Mouse (Mus musculus): ENCODE results near the gene Tpp1. TPM values are rescaled to one million over a fixed set of nuclear protein-coding genes. Genes with fewer than 3 reads are reported as not detected.

Gene Tpp1
- total and polyA plus RNA-seq, 3 experiments = 19.1 to 49.1 (median 29.9) TPM

GRCm38 (mm10) chr7:105762517-105763270, 10.7 kb upstream of the Tpp1 start:
- no peaks in the 10 kb centered on the region for H3K9me3 ChIP-seq (replicated peaks; ENCODE audit: low read length)
- no peak overlapping the region for H3K4me2 ChIP-seq (ENCODE audit: insufficient read depth, low read depth, poor library complexity, severe bottlenecking)
- no peaks in the 10 kb centered on the region for H3K79me2 ChIP-seq (replicated peaks; ENCODE audit: control insufficient read depth, extremely low read depth, insufficient read depth, poor library complexity, severe bottlenecking)
- in situ Hi-C loops (cut with MboI; ENCODE audit: low pct_ligation_motif_present, low pct_unique_long_range_greater_than_20kb, low sequenced_read_pairs) (no loop called here), dilution Hi-C loops (cut with MboI; ENCODE audit: extremely low pct_ligation_motif_present, extremely low pct_unique_long_range_greater_than_20kb, low sequenced_read_pairs) (no loop called here)
- no peak overlapping the region for H3K4me3 ChIP-seq (replicated peaks in 1 of 3; ENCODE audit: low read depth in 2 of 3, low read length in 2 of 3, poor library complexity in 1 of 3)
- no peak overlapping the region for H3K9ac ChIP-seq (ENCODE audit: insufficient read depth, low read depth)
- no peak for TF ChIP-seq MYC (IDR thresholded peaks at IDR 0.05; ENCODE audit: low read depth, low read length)
- no peak for TF ChIP-seq ZNF384 (IDR thresholded peaks at IDR 0.05; ENCODE audit: low read depth, low read length)
- TF ChIP-seq CHD1 (IDR thresholded peaks at IDR 0.05; ENCODE audit: low read depth, low read length) = no peak
- TF ChIP-seq NELFE (IDR thresholded peaks at IDR 0.05; ENCODE audit: low read depth, low read length) = no peak
- TF ChIP-seq ZMIZ1 (IDR thresholded peaks at IDR 0.05; ENCODE audit: low read depth, low read length) = no peak
- no peak for TF ChIP-seq PAX5 (IDR thresholded peaks at IDR 0.05; ENCODE audit: low read length)
- TF ChIP-seq BHLHE40 (IDR thresholded peaks at IDR 0.05; ENCODE audit: low read depth, low read length) = no peak
- TF ChIP-seq HCFC1 (IDR thresholded peaks at IDR 0.05; ENCODE audit: low read depth, low read length) = no peak
- no peak for DNase-seq (ENCODE audit: extremely low read depth)
- peaks cover 0 to 8% of the 10 kb centered on the region in 2 experiments; a peak in 2 of 4 replicates for H3K4me1 ChIP-seq (ENCODE audit: control insufficient read depth in 1 of 2, insufficient read depth in 2 of 2)
- no peak overlapping the region for H3K27ac ChIP-seq (ENCODE audit: insufficient read depth, low read depth)
- H3K36me3 ChIP-seq (replicated peaks in 1 of 2; ENCODE audit: control insufficient read depth in 1 of 2, insufficient read depth in 1 of 2, low read length in 1 of 2) = no peaks in the 10 kb centered on the region
- H3K27me3 ChIP-seq (replicated peaks) = peaks cover 26% of the 10 kb centered on the region

DNA sequence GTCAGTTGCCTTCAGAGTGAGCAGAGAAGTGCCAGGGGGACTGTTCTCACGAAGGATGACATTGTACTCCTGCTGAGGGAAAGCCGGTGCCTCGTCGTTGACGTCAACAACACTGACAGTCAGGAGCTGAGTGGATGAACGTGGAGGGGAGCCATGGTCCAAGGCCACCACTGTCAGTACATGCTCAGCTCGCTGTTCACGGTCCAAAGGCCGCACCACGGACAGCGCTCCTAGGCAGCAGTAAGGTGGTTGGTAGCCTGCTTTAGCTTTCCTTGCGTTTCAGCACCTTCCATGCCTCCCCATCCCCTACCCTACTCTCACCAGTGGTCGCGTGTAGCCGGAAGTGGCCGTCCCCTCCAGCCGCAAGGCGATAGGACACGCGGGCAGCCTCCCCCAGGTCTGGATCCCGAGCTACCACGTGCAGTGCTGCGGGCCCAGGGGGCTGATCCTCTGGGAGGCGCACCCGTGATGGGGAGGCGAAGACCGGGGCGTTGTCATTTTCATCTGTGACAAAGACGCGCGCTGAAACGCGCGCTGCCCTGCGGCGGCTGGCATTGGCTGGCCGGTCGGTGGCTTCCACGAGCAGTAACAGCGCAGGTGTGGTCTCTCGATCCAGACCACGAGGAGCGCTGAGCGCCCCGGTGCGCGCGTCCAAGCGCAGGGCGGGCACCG, 9.9 kb upstream of the Tpp1 start:
- Histone ChIP-seq H3K27ac (ENCODE audit: insufficient read depth, low read depth) (no peak overlapping the region), H3K9ac (ENCODE audit: insufficient read depth, low read depth) (no peak overlapping the region), H3K4me1 (ENCODE audit: control insufficient read depth in 1 of 2, insufficient read depth in 2 of 2) (peaks cover 0 to 8% of the 10 kb centered on the region in 2 experiments; a peak in 2 of 4 replicates), H3K27me3 (replicated peaks) (peaks cover 34% of the 10 kb centered on the region), H3K4me2 (ENCODE audit: insufficient read depth, low read depth, poor library complexity, severe bottlenecking) (no peak overlapping the region), H3K9me3 (replicated peaks; ENCODE audit: low read length) (no peaks in the 10 kb centered on the region), H3K79me2 (replicated peaks; ENCODE audit: control insufficient read depth, extremely low read depth, insufficient read depth, poor library complexity, severe bottlenecking) (no peaks in the 10 kb centered on the region), H3K36me3 (replicated peaks in 1 of 2; ENCODE audit: control insufficient read depth in 1 of 2, insufficient read depth in 1 of 2, low read length in 1 of 2) (no peaks in the 10 kb centered on the region), H3K4me3 (replicated peaks in 1 of 3; ENCODE audit: low read depth in 2 of 3, low read length in 2 of 3, poor library complexity in 1 of 3) (no peak overlapping the region)
- TF ChIP-seq POLR2AphosphoS2 (IDR thresholded peaks at IDR 0.05; ENCODE audit: low read depth, low read length) = no peak
- no peak for TF ChIP-seq TCF12 (IDR thresholded peaks at IDR 0.05; ENCODE audit: low read depth, low read length)
- TF ChIP-seq CHD1 (IDR thresholded peaks at IDR 0.05; ENCODE audit: low read depth, low read length) = no peak
- TF ChIP-seq SIN3A (IDR thresholded peaks at IDR 0.05; ENCODE audit: low read length) = no peak
- TF ChIP-seq HCFC1 (IDR thresholded peaks at IDR 0.05; ENCODE audit: low read depth, low read length) = no peak
- no peak for DNase-seq (ENCODE audit: extremely low read depth)
- dilution Hi-C loops (cut with MboI; ENCODE audit: extremely low pct_ligation_motif_present, extremely low pct_unique_long_range_greater_than_20kb, low sequenced_read_pairs) = no loop called here
- in situ Hi-C loops (cut with MboI; ENCODE audit: low pct_ligation_motif_present, low pct_unique_long_range_greater_than_20kb, low sequenced_read_pairs) = no loop called here

- no peak overlapping the region for H3K9ac ChIP-seq (ENCODE audit: insufficient read depth, low read depth)
- peaks cover 14 to 24% of the 10 kb centered on the region in 2 experiments for H3K36me3 ChIP-seq (replicated peaks in 1 of 2; ENCODE audit: control insufficient read depth in 1 of 2, insufficient read depth in 1 of 2, low read length in 1 of 2)
- peaks cover 31% of the 10 kb centered on the region for H3K27me3 ChIP-seq (replicated peaks)
- no peak overlapping the region for H3K4me2 ChIP-seq (ENCODE audit: insufficient read depth, low read depth, poor library complexity, severe bottlenecking)
- no peaks in the 10 kb centered on the region for H3K79me2 ChIP-seq (replicated peaks; ENCODE audit: control insufficient read depth, extremely low read depth, insufficient read depth, poor library complexity, severe bottlenecking)
- in situ Hi-C loops (cut with MboI; ENCODE audit: low pct_ligation_motif_present, low pct_unique_long_range_greater_than_20kb, low sequenced_read_pairs) = no loop called here
- TF ChIP-seq MAX (IDR thresholded peaks at IDR 0.05; ENCODE audit: low read length) (no peak), RCOR1 (conservative IDR thresholded peaks at IDR 0.05; ENCODE audit: low read depth, low read length) (no peak), TBP (conservative IDR thresholded peaks at IDR 0.05; ENCODE audit: low read depth, low read length) (no peak), CHD1 (IDR thresholded peaks at IDR 0.05; ENCODE audit: low read depth, low read length) (no peak), PAX5 (IDR thresholded peaks at IDR 0.05; ENCODE audit: low read length) (no peak)
- DNase-seq (ENCODE audit: extremely low read depth) = no peak
- H3K4me1 ChIP-seq (ENCODE audit: control insufficient read depth in 1 of 2, insufficient read depth in 2 of 2) = peaks cover 0 to 14% of the 10 kb centered on the region in 2 experiments; a peak in 3 of 4 replicates
- dilution Hi-C loops (cut with MboI; ENCODE audit: extremely low pct_ligation_motif_present, extremely low pct_unique_long_range_greater_than_20kb, low sequenced_read_pairs) = no loop called here
- H3K4me3 ChIP-seq (replicated peaks in 1 of 3; ENCODE audit: low read depth in 2 of 3, low read length in 2 of 3, poor library complexity in 1 of 3) = no peak overlapping the region
- no peak overlapping the region for H3K27ac ChIP-seq (ENCODE audit: insufficient read depth, low read depth)
- no peaks in the 10 kb centered on the region for H3K9me3 ChIP-seq (replicated peaks; ENCODE audit: low read length)
Measured at GRCm38 (mm10) chr7:105753281-105753680, 1.2 kb upstream of the Tpp1 start.

All from CH12.LX (cell line).